Mouse (Mus musculus): Measurements from ENCODE around the gene Abhd14b. TPM values are rescaled to one million over a fixed set of nuclear protein-coding genes. Genes with fewer than 3 reads are reported as not detected.
A peak's percentile ranks its signal among the peaks of the same experiment; 100 is the strongest.

Gene Abhd14b
- polyA plus RNA-seq (2011; ENCODE audit: insufficient read length, low read depth, missing spikeins) = 16.4 and 16.8 TPM in 2 replicates

DNA sequence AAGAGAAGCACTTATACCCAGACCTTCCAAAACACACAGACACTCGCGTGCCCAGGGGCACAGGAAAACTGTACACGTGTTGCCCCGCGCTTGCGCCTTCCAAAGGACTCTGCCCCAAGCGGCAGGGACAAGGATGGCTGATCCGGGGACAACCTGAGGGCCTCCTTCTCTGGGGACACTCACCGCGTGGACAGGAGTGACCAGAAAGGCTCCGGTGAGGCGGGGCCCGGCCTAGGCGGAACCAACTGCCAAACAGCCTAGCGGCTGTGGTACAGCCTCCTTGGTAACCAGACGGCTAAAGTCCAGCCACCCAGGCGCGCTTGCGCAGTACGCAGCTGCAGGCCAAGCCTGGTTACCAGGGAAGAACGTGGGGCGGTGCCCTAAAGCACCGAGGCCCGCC, at the start of gene Abhd14b, which contains the start of gene Abhd14a:
Gene Abhd14b (plus strand): TSS at position 112 of the 400 bp plus-strand sequence.
Gene Abhd14a (minus strand): TSS at position 331 of the 400 bp plus-strand sequence.
- Histone ChIP-seq H3K4me3 (ENCODE audit: insufficient read depth, low read length) (peak within 1 kb of the TSS; percentile 77), H3K4me1 (ENCODE audit: control insufficient read depth, insufficient read depth, low read length) (peaks cover 18% of the 10 kb centered on the region), H3K27ac (ENCODE audit: insufficient read depth, low read length) (peak within 1 kb of the TSS; percentile 66)
- TF ChIP-seq CTCF (IDR thresholded peaks at IDR 0.05; ENCODE audit: borderline replicate concordance, insufficient read depth, low read length) (peak; percentile 38; the same call in 1 of the 2 replicates), POLR2A (IDR thresholded peaks at IDR 0.05; ENCODE audit: low read depth, low read length) (peak; percentile 57)

GRCm38 (mm10) chr9:106397733-106398132, 49.5 kb upstream of the Abhd14b start:
- no peak overlapping the region for H3K27ac ChIP-seq (ENCODE audit: insufficient read depth, low read length)
- peaks cover 5% of the 10 kb centered on the region; the same call in 1 of the 2 replicates for H3K4me1 ChIP-seq (ENCODE audit: control insufficient read depth, insufficient read depth, low read length)
- TF ChIP-seq CTCF (IDR thresholded peaks at IDR 0.05; ENCODE audit: borderline replicate concordance, insufficient read depth, low read length) (no peak), POLR2A (IDR thresholded peaks at IDR 0.05; ENCODE audit: low read depth, low read length) (no peak)
- H3K4me3 ChIP-seq (ENCODE audit: insufficient read depth, low read length) = no peak overlapping the region

DNA sequence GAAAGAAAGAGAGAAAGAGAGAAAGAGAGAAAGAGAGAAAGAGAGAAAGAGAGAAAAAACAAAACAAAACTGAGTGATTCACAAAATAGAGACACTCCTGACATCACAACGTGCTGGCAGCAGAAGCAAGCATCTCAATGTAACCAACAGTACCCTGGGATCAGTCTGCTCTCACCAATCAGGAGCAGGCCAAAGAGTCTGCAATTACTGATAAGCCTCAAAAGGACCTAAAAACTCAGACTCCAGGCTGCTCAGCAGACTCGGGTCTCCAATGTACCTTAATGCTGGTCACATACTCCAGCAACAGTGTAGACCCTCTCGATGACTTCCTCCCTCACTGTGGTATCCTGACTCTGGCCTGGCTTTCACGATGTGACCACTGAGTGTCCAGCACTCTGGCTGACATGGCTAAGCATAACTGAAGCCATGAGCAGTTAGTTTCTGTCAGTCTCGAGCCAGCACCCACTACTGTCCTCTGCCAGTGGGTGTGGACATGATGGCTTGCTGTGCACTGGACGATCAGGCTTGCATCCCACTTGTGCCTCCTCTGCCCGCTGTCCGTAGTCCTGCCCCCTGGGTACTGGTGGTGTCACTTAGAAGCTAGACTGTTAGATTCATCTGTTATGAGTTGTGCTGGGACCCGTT, 48.5 kb upstream of the Abhd14b start:
- Histone ChIP-seq H3K27ac (ENCODE audit: insufficient read depth, low read length) (no peak overlapping the region), H3K4me3 (ENCODE audit: insufficient read depth, low read length) (no peak overlapping the region), H3K4me1 (ENCODE audit: control insufficient read depth, insufficient read depth, low read length) (peaks cover 8% of the 10 kb centered on the region)
- TF ChIP-seq POLR2A (IDR thresholded peaks at IDR 0.05; ENCODE audit: low read depth, low read length) = no peak
- no peak for TF ChIP-seq CTCF (IDR thresholded peaks at IDR 0.05; ENCODE audit: borderline replicate concordance, insufficient read depth, low read length)

DNA sequence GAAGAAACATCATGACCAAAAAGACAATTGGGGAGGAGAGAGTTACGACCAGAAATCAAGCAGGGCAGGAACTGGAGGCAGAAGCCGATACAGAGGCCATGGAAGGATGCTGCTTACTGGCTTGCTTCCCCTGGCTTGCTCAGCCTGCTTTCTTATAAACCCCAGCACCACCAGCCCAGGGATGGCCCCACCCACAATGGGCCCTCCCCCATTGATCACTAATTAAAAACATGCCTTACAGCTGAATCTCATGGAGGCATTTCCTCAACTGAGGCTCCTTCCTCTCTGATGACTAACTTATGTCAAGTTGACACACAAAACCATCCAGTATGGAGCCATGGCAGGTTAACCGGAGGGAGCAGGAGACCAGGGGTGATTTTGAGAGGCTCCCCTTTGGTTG, 47.5 kb upstream of the Abhd14b start:
- H3K27ac ChIP-seq (ENCODE audit: insufficient read depth, low read length) = no peak overlapping the region
- TF ChIP-seq CTCF (IDR thresholded peaks at IDR 0.05; ENCODE audit: borderline replicate concordance, insufficient read depth, low read length) (no peak), POLR2A (IDR thresholded peaks at IDR 0.05; ENCODE audit: low read depth, low read length) (no peak)
- peaks cover 8% of the 10 kb centered on the region for H3K4me1 ChIP-seq (ENCODE audit: control insufficient read depth, insufficient read depth, low read length)
- H3K4me3 ChIP-seq (ENCODE audit: insufficient read depth, low read length) = no peak overlapping the region

DNA sequence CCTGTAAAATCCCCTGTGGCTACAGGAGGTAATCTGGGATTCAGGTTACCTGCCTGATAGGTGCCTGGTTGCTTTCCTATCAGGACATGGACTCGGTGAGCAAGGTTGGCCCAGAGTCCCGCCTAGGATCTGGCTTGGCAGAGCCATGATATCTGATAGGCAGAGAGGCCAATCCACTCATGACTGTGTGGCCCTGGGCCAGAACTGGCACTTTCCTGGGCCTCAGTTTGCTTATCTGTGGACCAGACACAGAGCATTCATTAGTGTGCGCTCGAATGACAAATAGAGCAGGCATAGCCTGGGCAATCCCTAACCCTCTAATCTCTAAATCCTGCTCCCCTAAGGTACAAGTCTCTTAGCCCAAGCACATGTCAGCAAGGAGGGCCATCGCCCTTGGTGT, 45.1 kb upstream of the Abhd14b start:
- peaks cover 2% of the 10 kb centered on the region; the same call in 1 of the 2 replicates for H3K4me1 ChIP-seq (ENCODE audit: control insufficient read depth, insufficient read depth, low read length)
- TF ChIP-seq CTCF (IDR thresholded peaks at IDR 0.05; ENCODE audit: borderline replicate concordance, insufficient read depth, low read length) (no peak), POLR2A (IDR thresholded peaks at IDR 0.05; ENCODE audit: low read depth, low read length) (no peak)

DNA sequence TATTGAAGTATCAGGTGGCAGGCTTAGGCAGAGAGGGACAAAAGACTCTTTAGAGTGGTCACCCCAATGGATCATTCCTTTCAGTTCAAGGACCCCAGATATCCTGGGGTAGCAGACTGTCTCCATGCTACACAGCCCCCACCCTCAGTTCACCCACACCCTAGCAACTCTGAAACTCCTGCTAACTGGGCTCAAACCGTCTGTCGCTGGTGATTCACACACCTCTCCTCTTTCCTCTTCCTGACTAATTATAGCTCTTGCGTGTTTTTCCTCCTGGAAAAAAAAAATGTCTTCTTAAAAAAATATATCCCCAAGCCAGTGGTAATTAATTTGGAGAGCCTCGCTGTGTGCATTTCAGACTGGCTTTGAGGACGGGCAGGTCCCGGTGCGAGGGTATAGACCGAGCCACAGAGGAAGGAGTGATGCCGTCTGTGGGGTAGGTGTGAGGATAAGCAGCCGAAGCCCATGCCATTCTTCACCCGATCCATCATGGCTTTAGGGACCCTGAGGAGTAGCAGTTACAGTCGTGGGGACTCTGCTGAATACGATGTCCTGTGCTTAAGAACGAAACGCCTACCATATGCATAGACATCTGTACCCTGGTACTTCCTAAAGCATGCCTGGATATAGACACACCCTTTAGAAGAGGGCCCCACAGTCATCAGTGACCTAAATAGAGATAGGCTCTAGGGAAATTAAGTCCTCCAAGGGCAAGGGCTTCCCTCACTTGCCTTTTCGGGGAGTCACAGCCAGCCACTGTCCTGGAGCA, 44.5 kb upstream of the Abhd14b start:
- H3K4me1 ChIP-seq (ENCODE audit: control insufficient read depth, insufficient read depth, low read length) = peaks cover 2% of the 10 kb centered on the region; the same call in 1 of the 2 replicates
- no peak overlapping the region for H3K4me3 ChIP-seq (ENCODE audit: insufficient read depth, low read length)
- no peak for TF ChIP-seq CTCF (IDR thresholded peaks at IDR 0.05; ENCODE audit: borderline replicate concordance, insufficient read depth, low read length)
- TF ChIP-seq POLR2A (IDR thresholded peaks at IDR 0.05; ENCODE audit: low read depth, low read length) = no peak
- no peak overlapping the region for H3K27ac ChIP-seq (ENCODE audit: insufficient read depth, low read length)

More for the DNA sequence above, 45.1 kb upstream of the Abhd14b start:
- H3K4me3 ChIP-seq (ENCODE audit: insufficient read depth, low read length) = no peak overlapping the region
- no peak overlapping the region for H3K27ac ChIP-seq (ENCODE audit: insufficient read depth, low read length)

GRCm38 (mm10) chr9:106405275-106405674, 42.0 kb upstream of the Abhd14b start:
- Histone ChIP-seq H3K27ac (ENCODE audit: insufficient read depth, low read length) (no peak overlapping the region), H3K4me1 (ENCODE audit: control insufficient read depth, insufficient read depth, low read length) (peaks cover 2% of the 10 kb centered on the region; the same call in 1 of the 2 replicates)
- TF ChIP-seq CTCF (IDR thresholded peaks at IDR 0.05; ENCODE audit: borderline replicate concordance, insufficient read depth, low read length) (no peak), POLR2A (IDR thresholded peaks at IDR 0.05; ENCODE audit: low read depth, low read length) (no peak)

DNA sequence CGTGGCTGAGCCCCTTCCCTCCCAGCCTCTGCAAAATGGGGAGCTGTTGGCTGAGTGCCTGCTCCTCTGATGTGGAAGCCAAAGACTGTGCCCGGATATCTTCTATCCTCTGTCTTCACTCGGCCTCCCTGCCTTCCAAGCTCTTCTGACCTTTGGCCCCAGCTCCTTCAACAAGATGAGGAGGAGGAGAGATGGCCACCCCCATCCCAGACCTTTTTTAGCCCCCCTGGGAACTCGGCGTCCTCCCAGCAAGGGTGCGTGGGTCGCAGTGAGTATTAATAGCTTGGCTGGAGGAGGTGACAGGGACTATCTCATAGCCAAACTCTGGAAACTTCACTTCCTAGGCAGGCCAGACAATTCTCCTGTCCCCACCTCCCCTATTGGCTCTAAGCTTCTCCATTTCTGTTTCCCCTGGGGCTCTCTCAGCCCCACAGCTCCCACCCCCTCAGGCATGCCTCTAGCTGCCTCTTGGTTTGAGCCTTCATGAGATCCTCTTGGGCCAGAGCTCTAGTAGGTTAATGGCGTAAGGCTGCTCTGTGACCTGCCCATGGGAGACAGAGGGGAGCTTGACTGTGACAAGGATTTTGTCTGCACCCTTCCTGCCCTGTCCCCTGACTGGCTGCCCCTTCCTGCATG, 40.7 kb upstream of the Abhd14b start:
- Histone ChIP-seq H3K4me1 (ENCODE audit: control insufficient read depth, insufficient read depth, low read length) (peaks cover 2% of the 10 kb centered on the region; the same call in 1 of the 2 replicates), H3K27ac (ENCODE audit: insufficient read depth, low read length) (no peak overlapping the region), H3K4me3 (ENCODE audit: insufficient read depth, low read length) (no peak overlapping the region)
- no peak for TF ChIP-seq POLR2A (IDR thresholded peaks at IDR 0.05; ENCODE audit: low read depth, low read length)
- no peak for TF ChIP-seq CTCF (IDR thresholded peaks at IDR 0.05; ENCODE audit: borderline replicate concordance, insufficient read depth, low read length)

More at GRCm38 (mm10) chr9:106405275-106405674, 42.0 kb upstream of the Abhd14b start:
- no peak overlapping the region for H3K4me3 ChIP-seq (ENCODE audit: insufficient read depth, low read length)

GRCm38 (mm10) chr9:106409096-106409495, 38.2 kb upstream of the Abhd14b start:
- H3K27ac ChIP-seq (ENCODE audit: insufficient read depth, low read length) = no peak overlapping the region
- no peak overlapping the region for H3K4me3 ChIP-seq (ENCODE audit: insufficient read depth, low read length)
- TF ChIP-seq CTCF (IDR thresholded peaks at IDR 0.05; ENCODE audit: borderline replicate concordance, insufficient read depth, low read length) (no peak), POLR2A (IDR thresholded peaks at IDR 0.05; ENCODE audit: low read depth, low read length) (no peak)
- peaks cover 8% of the 10 kb centered on the region; the same call in 1 of the 2 replicates for H3K4me1 ChIP-seq (ENCODE audit: control insufficient read depth, insufficient read depth, low read length)

All from embryonic fibroblast, embryonic 13.5 days (primary cell).